Mouse (Mus musculus) megakaryocyte, embryonic 14.5 days (primary cell): ENCODE results near the gene Slc4a5.

Source experiments
- FLI1 ChIP-seq: IDR thresholded peaks from 2 replicates; pipeline ENCODE4 v1.6.1; 2012; ENCODE audit warnings: low read length, inconsistent platforms, mixed read lengths
- GATA1 ChIP-seq: IDR thresholded peaks from 3 replicates; pipeline ENCODE4 v1.6.1; 2012; ENCODE audit warnings: mixed read lengths, low read length, inconsistent platforms, borderline replicate concordance

- TF ChIP-seq GATA1 = no peak
- TF ChIP-seq FLI1 = no peak
Measured at GRCm38 (mm10) chr6:83327591-83328190, 108.1 kb downstream of the Slc4a5 start.
